Mouse (Mus musculus) E14TG2a.4 (cell line): ENCODE measurements at regions not wholly inside any gene's neighbourhood (a gene's known extent, or its start where the extent isn't known, plus 50 kb on each side); places are given as distances from the start of the nearest gene placed in this dataset.

ENCODE experiments used
- H3K27me3 ChIP-seq: 2 replicates; pipeline ENCODE4 v1.6.1; 2014; ENCODE audit warnings: low read length, control low read depth; ENCODE audit not compliant: insufficient read depth
- H3K36me3 ChIP-seq: 2 replicates; pipeline ENCODE4 v1.6.1; 2014; ENCODE audit warnings: low read length, control low read depth; ENCODE audit not compliant: insufficient read depth
- H3K4me1 ChIP-seq: replicated peaks from 2 replicates; pipeline ENCODE4 v1.6.1; 2014; ENCODE audit warnings: low read depth, low read length, control low read depth
- H3K4me3 ChIP-seq: replicated peaks from 2 replicates; pipeline ENCODE4 v1.5.1; 2014; ENCODE audit warnings: mild to moderate bottlenecking, low read length
- H3K9me3 ChIP-seq: 2 replicates; pipeline ENCODE4 v1.6.1; 2014; ENCODE audit warnings: low read length, control low read depth
- CTCF ChIP-seq: conservative IDR thresholded peaks from 2 replicates; pipeline ENCODE4 v1.5.1; 2014; ENCODE audit warnings: low read length
- NANOG ChIP-seq: IDR thresholded peaks from 2 replicates; pipeline ENCODE4 v1.6.1; 2014; ENCODE audit warnings: borderline replicate concordance, low read length, mixed read lengths
- POU5F1 ChIP-seq: IDR thresholded peaks from 2 replicates; pipeline ENCODE4 v1.6.1; 2014; ENCODE audit warnings: low read length, borderline replicate concordance

GRCm38 (mm10) chr4:54161337-54161993 lies 335.6 kb downstream of the Tmem38b start:
- H3K4me3 ChIP-seq = no peak overlapping the region
- H3K27me3 ChIP-seq = no peaks in the 10 kb centered on the region
- H3K36me3 ChIP-seq = no peaks in the 10 kb centered on the region
- TF ChIP-seq CTCF (no peak), POU5F1 (no peak), NANOG (no peak)
- H3K9me3 ChIP-seq = no peaks in the 10 kb centered on the region
- H3K4me1 ChIP-seq = no peaks in the 10 kb centered on the region

DNA sequence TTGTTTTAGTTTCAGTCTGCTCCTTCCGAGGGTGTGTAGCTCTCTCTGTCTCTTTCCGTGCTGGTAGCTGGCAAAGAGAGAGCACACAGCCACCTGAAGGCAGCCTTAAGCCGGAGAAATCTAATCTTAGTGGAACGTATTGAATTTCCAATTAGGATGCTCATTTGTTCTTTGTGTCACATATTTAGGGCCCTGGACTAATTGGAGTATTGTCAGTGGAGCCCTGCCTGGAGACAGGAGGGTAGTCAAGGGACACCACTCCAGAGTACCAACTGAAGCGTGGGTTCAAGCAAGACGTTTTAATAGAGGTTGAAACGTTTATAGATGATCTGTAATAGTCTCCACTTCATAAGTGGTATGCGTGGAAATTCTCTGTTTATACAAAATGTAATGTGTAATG lies 336.5 kb downstream of the Tmem38b start:
- Histone ChIP-seq H3K27me3 (no peaks in the 10 kb centered on the region), H3K36me3 (no peaks in the 10 kb centered on the region), H3K4me1 (no peaks in the 10 kb centered on the region), H3K4me3 (no peak overlapping the region), H3K9me3 (no peaks in the 10 kb centered on the region)
- no peak for TF ChIP-seq NANOG
- no peak for TF ChIP-seq POU5F1
- TF ChIP-seq CTCF = no peak

DNA sequence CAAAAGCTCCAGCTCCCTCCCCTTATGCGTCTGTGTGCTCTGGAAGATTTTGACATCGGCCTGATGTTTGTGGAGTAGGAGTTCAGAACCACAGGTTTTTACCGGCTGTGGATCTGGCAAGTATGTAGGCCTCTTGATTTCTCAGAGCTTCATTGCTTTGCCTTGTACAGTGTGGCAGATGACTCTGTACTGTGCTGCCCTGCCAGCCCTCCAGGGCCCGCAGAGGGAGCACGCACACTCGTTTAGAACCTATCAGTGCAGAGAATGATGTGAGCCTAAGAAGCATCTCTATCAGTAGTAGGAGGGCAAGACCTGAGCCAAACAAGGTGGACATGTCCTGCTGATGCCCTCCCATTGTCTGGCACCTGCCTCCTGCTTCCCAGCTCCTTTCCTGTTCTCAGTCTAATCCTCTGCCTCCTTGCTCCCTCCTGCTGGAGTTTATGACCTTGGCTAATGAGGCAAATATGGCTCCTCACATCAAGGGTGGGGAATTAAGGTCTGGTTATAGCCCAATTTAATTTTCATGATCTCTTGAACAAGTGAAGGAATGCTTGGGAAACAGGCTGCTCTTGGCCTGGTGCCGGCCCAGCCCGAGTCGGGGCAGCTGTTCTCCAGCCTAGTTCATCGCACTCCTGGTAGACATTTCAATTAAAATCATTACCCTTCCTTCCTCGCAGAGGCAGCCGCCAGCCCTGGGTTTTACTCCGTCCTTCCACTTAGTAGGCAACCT lies 344.5 kb downstream of the Tmem38b start:
- no peaks in the 10 kb centered on the region for H3K27me3 ChIP-seq
- H3K4me1 ChIP-seq = no peaks in the 10 kb centered on the region
- H3K36me3 ChIP-seq = no peaks in the 10 kb centered on the region
- no peak overlapping the region for H3K4me3 ChIP-seq
- no peaks in the 10 kb centered on the region for H3K9me3 ChIP-seq
- TF ChIP-seq CTCF (no peak), NANOG (no peak), POU5F1 (no peak)

- Histone ChIP-seq H3K27me3 (no peaks in the 10 kb centered on the region), H3K4me3 (no peak overlapping the region), H3K4me1 (no peaks in the 10 kb centered on the region), H3K36me3 (no peaks in the 10 kb centered on the region), H3K9me3 (peaks cover 4% of the 10 kb centered on the region; the same call in 1 of the 2 replicates)
- TF ChIP-seq NANOG = no peak
Observed at GRCm38 (mm10) chr4:54184213-54184612, 358.4 kb downstream of the Tmem38b start.

GRCm38 (mm10) chr4:54195734-54196133 lies 369.9 kb downstream of the Tmem38b start:
- Histone ChIP-seq H3K4me3 (no peak overlapping the region), H3K36me3 (no peaks in the 10 kb centered on the region), H3K4me1 (no peaks in the 10 kb centered on the region), H3K9me3 (0 out of 2 replicates have a peak, but pooled peaks cover 5% of the 10 kb centered on the region), H3K27me3 (no peaks in the 10 kb centered on the region)
- TF ChIP-seq POU5F1 = no peak
- no peak for TF ChIP-seq NANOG
- TF ChIP-seq CTCF = no peak

- Histone ChIP-seq H3K4me3 (no peak overlapping the region), H3K36me3 (no peaks in the 10 kb centered on the region), H3K9me3 (0 out of 2 replicates have a peak, but pooled peaks cover 5% of the 10 kb centered on the region), H3K27me3 (no peaks in the 10 kb centered on the region), H3K4me1 (no peaks in the 10 kb centered on the region)
- TF ChIP-seq POU5F1 (no peak), NANOG (no peak), CTCF (no peak)
Observed at GRCm38 (mm10) chr4:54202440-54202839, 376.6 kb downstream of the Tmem38b start.

DNA sequence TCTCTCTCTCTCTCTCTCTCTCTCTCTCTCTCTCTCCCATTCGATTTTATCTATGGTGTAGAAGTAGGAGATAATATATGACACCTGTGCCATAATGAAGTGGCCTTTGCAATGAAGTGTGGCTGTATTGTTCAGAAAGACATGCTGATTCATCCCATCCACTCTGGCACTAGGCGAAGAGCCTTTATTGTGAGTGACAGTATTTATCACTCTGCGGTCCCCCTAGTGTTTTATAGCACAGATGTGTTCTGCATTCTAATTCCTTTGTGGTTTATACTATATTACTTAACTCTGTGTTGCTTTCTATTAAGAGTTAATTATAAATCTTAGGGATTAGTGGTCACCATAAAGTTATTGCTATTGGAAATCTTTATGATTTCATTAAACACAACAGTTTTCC lies 398.7 kb downstream of the Tmem38b start:
- H3K4me1 ChIP-seq = no peaks in the 10 kb centered on the region
- H3K9me3 ChIP-seq = no peaks in the 10 kb centered on the region
- no peaks in the 10 kb centered on the region for H3K36me3 ChIP-seq
- no peak overlapping the region for H3K4me3 ChIP-seq
- no peaks in the 10 kb centered on the region for H3K27me3 ChIP-seq
- TF ChIP-seq CTCF (no peak), POU5F1 (no peak)
